In genomic region chr11:77822781-77823180, GRCm38 (mm10) we compare ENCODE assay signal across 8 mouse cellular contexts. TPM values are rescaled to one million over a fixed set of nuclear protein-coding genes. Genes with fewer than 3 reads are reported as not detected.
DNase-seq lines count a peak whose midpoint lies in the region; ATAC-seq and TF ChIP-seq lines count a peak whose summit lies in the region.
"Had no signal": no experiment of that assay in that cellular context is flagged by ENCODE, and none has a peak within 500 bp of the region (broad histone marks: within the 10 kb centered on the region; RNA-seq: fewer than 3 reads in every experiment).

No protein-coding gene starts in this region.

- TF ChIP-seq EP300 in MEL (IDR thresholded peaks at IDR 0.05; ENCODE audit: low read depth in 1 of 2, low read length in 2 of 2), result no peak

- peaks cover 67% of the 10 kb centered on the region for H3K36me3 ChIP-seq in kidney, embryonic 15.5 days
- no peaks in the 10 kb centered on the region for H3K36me3 ChIP-seq in MEL (ENCODE audit: control insufficient read depth in 1 of 2, insufficient read depth in 2 of 2, low read length in 2 of 2)
- H3K36me3 ChIP-seq in hindbrain, postnatal 0 days (ENCODE audit: insufficient read depth, low read length), result peaks cover 45% of the 10 kb centered on the region; the same call in 1 of the 2 replicates

- no peaks in the 10 kb centered on the region for H3K9me3 ChIP-seq in kidney, embryonic 15.5 days (replicated peaks)
- H3K9me3 ChIP-seq in MEL (replicated peaks; ENCODE audit: insufficient read depth, low read length), result no peaks in the 10 kb centered on the region
- H3K9me3 ChIP-seq in hindbrain, postnatal 0 days (ENCODE audit: low read length), result no peaks in the 10 kb centered on the region
- H3K9me3 ChIP-seq: neural tube, embryonic 12.5 days had no signal

- H3K9ac ChIP-seq in kidney, embryonic 15.5 days, result no peak overlapping the region
- H3K9ac ChIP-seq in MEL (ENCODE audit: control insufficient read depth, low read depth, low read length, poor library complexity, severe bottlenecking), result no peak overlapping the region
- no peak overlapping the region for H3K9ac ChIP-seq in hindbrain, postnatal 0 days (replicated peaks; ENCODE audit: low read length)
- H3K9ac ChIP-seq: neural tube, embryonic 12.5 days had no signal

- peaks cover 4% of the 10 kb centered on the region for H3K4me1 ChIP-seq in kidney, embryonic 15.5 days
- no peaks in the 10 kb centered on the region for H3K4me1 ChIP-seq in MEL (ENCODE audit: control insufficient read depth in 1 of 2, insufficient read depth in 2 of 2, low read length in 2 of 2)
- peaks cover 10% of the 10 kb centered on the region for H3K4me1 ChIP-seq in hindbrain, postnatal 0 days (ENCODE audit: insufficient read depth, low read length)

- H3K4me3 ChIP-seq in kidney, embryonic 15.5 days (replicated peaks), result no peak overlapping the region
- H3K4me3 ChIP-seq in MEL (ENCODE audit: control insufficient read depth in 1 of 2, insufficient read depth in 1 of 2, low read depth in 2 of 2, low read length in 2 of 2), result no peak overlapping the region
- H3K4me3 ChIP-seq in hindbrain, postnatal 0 days (ENCODE audit: low read length), result no peak overlapping the region
- H3K4me3 ChIP-seq: neural tube, embryonic 12.5 days had no signal

- TF ChIP-seq POLR2A in MEL (IDR thresholded peaks at IDR 0.05; ENCODE audit: control insufficient read depth in 1 of 2, insufficient read depth in 1 of 2, low read depth in 1 of 2, low read length in 2 of 2, poor library complexity in 1 of 2), result no peak
- TF ChIP-seq POLR2A in brain, embryonic 14.5 days (IDR thresholded peaks at IDR 0.05; ENCODE audit: borderline replicate concordance, extremely low read depth, insufficient read depth, insufficient read length, poor library complexity, severe bottlenecking), result no peak

- H3K4me2 ChIP-seq in kidney, embryonic 15.5 days, result no peak overlapping the region
- no peak overlapping the region for H3K4me2 ChIP-seq in hindbrain, postnatal 0 days (ENCODE audit: low read depth, low read length)
- H3K4me2 ChIP-seq: neural tube, embryonic 12.5 days had no signal

- 22% methylated on average over 7 of the region's 7 CpGs for WGBS in kidney, embryonic 15.5 days
- WGBS in hindbrain, postnatal 0 days, result 17% methylated on average over 7 of the region's 7 CpGs

- TF ChIP-seq RAD21 in MEL (IDR thresholded peaks at IDR 0.05; ENCODE audit: low read depth, low read length), result peak; percentile 22

- peak; percentile 59 for DNase-seq in kidney, adult 9 months
- DNase-seq in MEL (ENCODE audit: low read depth, low spot score), result peak; percentile 82
- peak; percentile 78 for DNase-seq in brain, embryonic 14.5 days (ENCODE audit: low read depth)
- peak; percentile 80 for DNase-seq in hindbrain, postnatal 0 days (ENCODE audit: low spot score)
- DNase-seq in lung, postnatal 36 days, result peak; percentile 67
- DNase-seq in spleen, postnatal 10 days (ENCODE audit: low spot score in 2 of 2), result peak; percentile 65 to 79

- H3K79me2 ChIP-seq in MEL (ENCODE audit: control insufficient read depth, insufficient read depth, low read length, poor library complexity), result no peaks in the 10 kb centered on the region

- no peak overlapping the region for H3K27ac ChIP-seq in kidney, embryonic 15.5 days
- H3K27ac ChIP-seq in MEL (ENCODE audit: control insufficient read depth, low read depth, low read length), result no peak overlapping the region
- no peak overlapping the region for H3K27ac ChIP-seq in hindbrain, postnatal 0 days
- H3K27ac ChIP-seq: neural tube, embryonic 12.5 days had no signal

- ATAC-seq in kidney, embryonic 15.5 days (replicated peaks; ENCODE audit: low FRiP score), result no peak
- 0 out of 2 replicates have a peak, but pooled peaks have one; percentile 11 for ATAC-seq in hindbrain, postnatal 0 days

- H3K27me3 ChIP-seq in kidney, embryonic 15.5 days, result 0 out of 2 replicates have a peak, but pooled peaks cover 6% of the 10 kb centered on the region
- no peaks in the 10 kb centered on the region for H3K27me3 ChIP-seq in MEL (ENCODE audit: control insufficient read depth in 1 of 2, insufficient read depth in 2 of 2, low read length in 2 of 2)
- H3K27me3 ChIP-seq in hindbrain, postnatal 0 days (ENCODE audit: insufficient read depth, low read length), result no peaks in the 10 kb centered on the region

- TF ChIP-seq CTCF in MEL (IDR thresholded peaks at IDR 0.05 in 2 of 3, conservative IDR thresholded peaks at IDR 0.05 in 1 of 3; ENCODE audit: control insufficient read depth in 1 of 3, insufficient read depth in 1 of 3, low read depth in 2 of 3, low read length in 3 of 3, poor library complexity in 1 of 3, severe bottlenecking in 1 of 3), result peak; percentile 89 to 96 (median 91)
- peak; percentile 88 for TF ChIP-seq CTCF in brain, embryonic 14.5 days (IDR thresholded peaks at IDR 0.05; ENCODE audit: borderline replicate concordance, extremely low read depth, insufficient read depth, insufficient read length)
- TF ChIP-seq CTCF in hindbrain, postnatal 0 days (IDR thresholded peaks at IDR 0.05; ENCODE audit: low read depth), result peak; percentile 92

TF ChIP-seq in MEL, 35 proteins besides CTCF, POLR2A, EP300 and RAD21:
- peak; percentile 52 for TF ChIP-seq SMC3 (IDR thresholded peaks at IDR 0.05; ENCODE audit: low read depth, low read length)
- TF ChIP-seq NELFE (IDR thresholded peaks at IDR 0.05; ENCODE audit: low read depth, low read length), result no peak
- no peak for TF ChIP-seq ZKSCAN1 (IDR thresholded peaks at IDR 0.05; ENCODE audit: low read depth, low read length)
- TF ChIP-seq MAZ (IDR thresholded peaks at IDR 0.05; ENCODE audit: low read depth, low read length), result no peak
- no peak for TF ChIP-seq TAL1 (IDR thresholded peaks at IDR 0.05; ENCODE audit: low read length)
- TF ChIP-seq JUND (IDR thresholded peaks at IDR 0.05; ENCODE audit: low read depth, low read length), result no peak

RNA-seq across cellular contexts. Expression of gene Gm10277, which starts 35.2 kb away (rescaled TPM):
- 1.5 and 2.3 TPM in 2 replicates for polyA plus RNA-seq in kidney, embryonic 15.5 days (2015; fragmentation: Nextera tagmentation; extraction: Ambion mirVana)
- total RNA-seq in MEL (2012; rRNA removed), result 0.16 and 0.35 TPM in 2 replicates
- polyA plus RNA-seq in MEL (2012; ENCODE audit: insufficient read depth in 1 of 2, insufficient read length in 2 of 2, low read depth in 1 of 2, low replicate concordance in 2 of 2, missing spikeins in 1 of 2), result under 1 TPM in 1 of 2 experiments, not detected in 1; 0.19 TPM
- polyA plus RNA-seq in brain, embryonic 14.5 days (2012; rRNA removed), result not detected in 2 replicates
- total RNA-seq in hindbrain, postnatal 0 days (2014; rRNA removed), result not detected in 2 replicates
- 0.69 and 0.91 TPM in 2 replicates for polyA plus RNA-seq in hindbrain, postnatal 0 days (2015; fragmentation: Nextera tagmentation; extraction: Ambion mirVana)

RNA-seq across cellular contexts. Expression of gene Myo18a, which starts 59.7 kb away (rescaled TPM):
- polyA plus RNA-seq in kidney, embryonic 15.5 days (2015; fragmentation: Nextera tagmentation; extraction: Ambion mirVana), result 30.4 and 31.8 TPM in 2 replicates
- 10.8 and 13.1 TPM in 2 replicates for total RNA-seq in MEL (2012; rRNA removed)
- polyA plus RNA-seq in MEL (2012; ENCODE audit: insufficient read depth in 1 of 2, insufficient read length in 2 of 2, low read depth in 1 of 2, low replicate concordance in 2 of 2, missing spikeins in 1 of 2), result 10 to 100 TPM in 1 of 2 experiments, not detected in 1; 18.0 TPM
- polyA plus RNA-seq in brain, embryonic 14.5 days (2012; rRNA removed), result 45.6 and 67.3 TPM in 2 replicates
- total RNA-seq in hindbrain, postnatal 0 days (2014; rRNA removed), result 64.6 and 68.8 TPM in 2 replicates
- polyA plus RNA-seq in hindbrain, postnatal 0 days (2015; fragmentation: Nextera tagmentation; extraction: Ambion mirVana), result 28.2 and 29.8 TPM in 2 replicates
